Comparison of ENCODE assay signal across 10 mouse cellular contexts in genomic region chr11:98655076-98655475, GRCm38 (mm10). TPM values are rescaled to one million over a fixed set of nuclear protein-coding genes. Genes with fewer than 3 reads are reported as not detected.
DNase-seq lines count a peak whose midpoint lies in the region; ATAC-seq and TF ChIP-seq lines count a peak whose summit lies in the region.
"Not testable (repeated sequence)": the region's sequence is repeated elsewhere in the genome, so short reads cannot be mapped to it uniquely, and the experiment has no call there.
"Had no signal": no experiment of that assay in that cellular context is flagged by ENCODE, and none has a peak within 500 bp of the region (broad histone marks: within the 10 kb centered on the region; RNA-seq: fewer than 3 reads in every experiment).

No protein-coding gene starts in this region.

- peak; percentile 85 for TF ChIP-seq RAD21 in MEL (IDR thresholded peaks at IDR 0.05; ENCODE audit: low read depth, low read length)

- H3K27ac ChIP-seq in MEL (ENCODE audit: control insufficient read depth, low read depth, low read length); forebrain, postnatal 0 days (ENCODE audit: low read depth, low read length); hindbrain, embryonic 14.5 days: not testable (repeated sequence)

- ATAC-seq in forebrain, postnatal 0 days; hindbrain, embryonic 14.5 days (ENCODE audit: low FRiP score): not testable (repeated sequence)

- H3K9ac ChIP-seq in MEL (ENCODE audit: control insufficient read depth, low read depth, low read length, poor library complexity, severe bottlenecking); forebrain, postnatal 0 days; hindbrain, embryonic 14.5 days: not testable (repeated sequence)

- H3K4me3 ChIP-seq in MEL (ENCODE audit: control insufficient read depth in 1 of 2, insufficient read depth in 1 of 2, low read depth in 2 of 2, low read length in 2 of 2); forebrain, postnatal 0 days (ENCODE audit: low read depth, low read length); hindbrain, embryonic 14.5 days (replicated peaks; ENCODE audit: low read length): not testable (repeated sequence)

- peaks cover 3 to 19% of the 10 kb centered on the region in 2 experiments for H3K27me3 ChIP-seq in MEL (ENCODE audit: control insufficient read depth in 1 of 2, insufficient read depth in 2 of 2, low read length in 2 of 2)
- H3K27me3 ChIP-seq in forebrain, postnatal 0 days (ENCODE audit: insufficient read depth, low read length); hindbrain, embryonic 14.5 days (ENCODE audit: control insufficient read depth, insufficient read depth, low read length): not testable (repeated sequence)

- H3K36me3 ChIP-seq in MEL (ENCODE audit: control insufficient read depth in 1 of 2, insufficient read depth in 2 of 2, low read length in 2 of 2); forebrain, postnatal 0 days (ENCODE audit: insufficient read depth); hindbrain, embryonic 14.5 days (replicated peaks; ENCODE audit: control insufficient read depth, insufficient read depth): not testable (repeated sequence)

- H3K4me2 ChIP-seq in forebrain, postnatal 0 days (ENCODE audit: low read depth); hindbrain, embryonic 14.5 days (replicated peaks): not testable (repeated sequence)

- peak; percentile 64 to 88 (median 87) for TF ChIP-seq CTCF in MEL (IDR thresholded peaks at IDR 0.05 in 2 of 3, conservative IDR thresholded peaks at IDR 0.05 in 1 of 3; ENCODE audit: control insufficient read depth in 1 of 3, insufficient read depth in 1 of 3, low read depth in 2 of 3, low read length in 3 of 3, poor library complexity in 1 of 3, severe bottlenecking in 1 of 3)
- TF ChIP-seq CTCF in forebrain, postnatal 0 days (IDR thresholded peaks at IDR 0.05; ENCODE audit: low read depth), result peak; percentile 63

- 9% methylated on average over 6 of the region's 7 CpGs for WGBS in forebrain, postnatal 0 days
- WGBS in hindbrain, embryonic 14.5 days, result 18% methylated on average over 7 of the region's 7 CpGs

- DNase-seq in MEL (ENCODE audit: low read depth, low spot score), result peak; percentile 77
- peak; percentile 40 for DNase-seq in c-Kit-positive CD71-positive TER-119-positive erythroid progenitor cells, embryonic 14.5 days (ENCODE audit: low spot score)
- DNase-seq in forebrain, postnatal 0 days, result peak; percentile 21
- DNase-seq in hindbrain, embryonic 14.5 days (ENCODE audit: low spot score), result peak; percentile 38
- DNase-seq in layer of hippocampus, postnatal 10 days (ENCODE audit: low spot score in 2 of 2), result peak; percentile 21
- DNase-seq in lung, postnatal 36 days, result peak; percentile 72
- peak; percentile 32 for DNase-seq in right cerebral cortex, postnatal 14 days
- peak; percentile 51 to 55 for DNase-seq in thymus, postnatal 36 days

- not testable (repeated sequence) for H3K4me1 ChIP-seq in MEL (ENCODE audit: control insufficient read depth in 1 of 2, insufficient read depth in 2 of 2, low read length in 2 of 2); forebrain, postnatal 0 days (ENCODE audit: insufficient read depth); hindbrain, embryonic 14.5 days (replicated peaks; ENCODE audit: control insufficient read depth, insufficient read depth, low read length)

- not testable (repeated sequence) for TF ChIP-seq EP300 in MEL (IDR thresholded peaks at IDR 0.05; ENCODE audit: low read depth in 1 of 2, low read length in 2 of 2)

- not testable (repeated sequence) for H3K79me2 ChIP-seq in MEL (ENCODE audit: control insufficient read depth, insufficient read depth, low read length, poor library complexity)

- not testable (repeated sequence) for TF ChIP-seq POLR2A in MEL (IDR thresholded peaks at IDR 0.05; ENCODE audit: control insufficient read depth in 1 of 2, insufficient read depth in 1 of 2, low read depth in 1 of 2, low read length in 2 of 2, poor library complexity in 1 of 2)

- not testable (repeated sequence) for H3K9me3 ChIP-seq in MEL (replicated peaks; ENCODE audit: insufficient read depth, low read length); forebrain, postnatal 0 days (ENCODE audit: low read length); hindbrain, embryonic 14.5 days (ENCODE audit: control insufficient read depth, low read length)

TF ChIP-seq in MEL, 35 proteins besides CTCF, POLR2A, EP300 and RAD21:
- TF ChIP-seq ELF1 (IDR thresholded peaks at IDR 0.05; ENCODE audit: low read depth, low read length), result peak; percentile 95
- TF ChIP-seq SMC3 (IDR thresholded peaks at IDR 0.05; ENCODE audit: low read depth, low read length), result peak; percentile 82
- TF ChIP-seq RCOR1 (IDR thresholded peaks at IDR 0.05; ENCODE audit: low read depth, low read length), result peak; percentile 40; the same call in 1 of the 2 replicates
- 0 out of 2 replicates have a peak, but pooled peaks have one; percentile 36 for TF ChIP-seq BHLHE40 (IDR thresholded peaks at IDR 0.05; ENCODE audit: borderline replicate concordance, low read depth, low read length)
- 0 out of 2 replicates have a peak, but pooled peaks have one; percentile 17 for TF ChIP-seq TCF12 (IDR thresholded peaks at IDR 0.05; ENCODE audit: low read depth, low read length)
- peak; percentile 53; the same call in 1 of the 2 replicates for TF ChIP-seq HCFC1 (IDR thresholded peaks at IDR 0.05; ENCODE audit: low read depth, low read length)
- TF ChIP-seq SIN3A (IDR thresholded peaks at IDR 0.05; ENCODE audit: low read length), result peak; percentile 47; the same call in 1 of the 2 replicates
- peak; percentile 80 for TF ChIP-seq ZC3H11A (IDR thresholded peaks at IDR 0.05; ENCODE audit: low read depth, low read length)

RNA-seq across cellular contexts. Expression of gene Gsdma2, which starts 8.5 kb away (rescaled TPM):
- total RNA-seq in MEL (2012; rRNA removed), result not detected in 2 replicates
- not detected for polyA plus RNA-seq in MEL (2012; ENCODE audit: insufficient read depth in 1 of 2, insufficient read length in 2 of 2, low read depth in 1 of 2, low replicate concordance in 2 of 2, missing spikeins in 1 of 2)
- not detected in 2 replicates for total RNA-seq in forebrain, postnatal 0 days (2014; rRNA removed)
- 0.11 TPM in 1 of 2 replicates, not detected in the other for polyA plus RNA-seq in forebrain, postnatal 0 days (2015; fragmentation: Nextera tagmentation; extraction: Ambion mirVana)
- not detected in 2 replicates for polyA plus RNA-seq in hindbrain, embryonic 14.5 days (2014; fragmentation: Nextera tagmentation; extraction: Ambion mirVana)
- not detected for total RNA-seq in layer of hippocampus, postnatal 10 days (2021)
- total RNA-seq: left cerebral cortex, postnatal 14 days had no signal
- polyA plus RNA-seq: neural tube, embryonic 14.5 days had no signal

RNA-seq across cellular contexts. Expression of gene Gsdma, which starts 9.1 kb away (rescaled TPM):
- 0.23 and 0.62 TPM in 2 replicates for total RNA-seq in MEL (2012; rRNA removed)
- polyA plus RNA-seq in MEL (2012; ENCODE audit: insufficient read depth in 1 of 2, insufficient read length in 2 of 2, low read depth in 1 of 2, low replicate concordance in 2 of 2, missing spikeins in 1 of 2), result 1 to 10 TPM in 1 of 2 experiments, not detected in 1; 1.2 TPM
- not detected in 2 replicates for total RNA-seq in forebrain, postnatal 0 days (2014; rRNA removed)
- 0.15 TPM in 1 of 2 replicates, not detected in the other for polyA plus RNA-seq in forebrain, postnatal 0 days (2015; fragmentation: Nextera tagmentation; extraction: Ambion mirVana)
- polyA plus RNA-seq in hindbrain, embryonic 14.5 days (2014; fragmentation: Nextera tagmentation; extraction: Ambion mirVana), result not detected in 2 replicates
- not detected for total RNA-seq in layer of hippocampus, postnatal 10 days (2021)
- total RNA-seq: left cerebral cortex, postnatal 14 days had no signal
- polyA plus RNA-seq: neural tube, embryonic 14.5 days had no signal

RNA-seq across cellular contexts. Expression of gene Psmd3, which starts 27.3 kb away (rescaled TPM):
- total RNA-seq in MEL (2012; rRNA removed), result 350 and 385 TPM in 2 replicates
- 100 to 1,000 TPM; 214 to 417 TPM for polyA plus RNA-seq in MEL (2012; ENCODE audit: insufficient read depth in 1 of 2, insufficient read length in 2 of 2, low read depth in 1 of 2, low replicate concordance in 2 of 2, missing spikeins in 1 of 2)
- 83.8 and 113 TPM in 2 replicates for total RNA-seq in forebrain, postnatal 0 days (2014; rRNA removed)
- 183 and 202 TPM in 2 replicates for polyA plus RNA-seq in forebrain, postnatal 0 days (2015; fragmentation: Nextera tagmentation; extraction: Ambion mirVana)
- 130 and 141 TPM in 2 replicates for polyA plus RNA-seq in hindbrain, embryonic 14.5 days (2014; fragmentation: Nextera tagmentation; extraction: Ambion mirVana)
- 100 to 1,000 TPM; 127 to 130 TPM for total RNA-seq in layer of hippocampus, postnatal 10 days (2021)

RNA-seq across cellular contexts. Expression of gene Gsdma3, which starts 28.9 kb away (rescaled TPM):
- not detected in 2 replicates for total RNA-seq in MEL (2012; rRNA removed)
- polyA plus RNA-seq in MEL (2012; ENCODE audit: insufficient read depth in 1 of 2, insufficient read length in 2 of 2, low read depth in 1 of 2, low replicate concordance in 2 of 2, missing spikeins in 1 of 2), result not detected
- not detected in 2 replicates for total RNA-seq in forebrain, postnatal 0 days (2014; rRNA removed)
- polyA plus RNA-seq in forebrain, postnatal 0 days (2015; fragmentation: Nextera tagmentation; extraction: Ambion mirVana), result not detected in 2 replicates
- polyA plus RNA-seq in hindbrain, embryonic 14.5 days (2014; fragmentation: Nextera tagmentation; extraction: Ambion mirVana), result not detected in 2 replicates
- total RNA-seq in layer of hippocampus, postnatal 10 days (2021), result under 1 TPM in 1 of 2 experiments, not detected in 1; 0.50 TPM
- polyA plus RNA-seq: neural tube, embryonic 14.5 days had no signal

RNA-seq across cellular contexts. Expression of gene Gm12355, which starts 29.6 kb away (rescaled TPM):
- total RNA-seq in MEL (2012; rRNA removed), result 2.1 and 3.4 TPM in 2 replicates
- under 1 TPM in 1 of 2 experiments, not detected in 1; 0.58 TPM for polyA plus RNA-seq in MEL (2012; ENCODE audit: insufficient read depth in 1 of 2, insufficient read length in 2 of 2, low read depth in 1 of 2, low replicate concordance in 2 of 2, missing spikeins in 1 of 2)
- total RNA-seq in forebrain, postnatal 0 days (2014; rRNA removed), result 0.29 TPM in 1 of 2 replicates, not detected in the other
- 0.68 and 0.98 TPM in 2 replicates for polyA plus RNA-seq in forebrain, postnatal 0 days (2015; fragmentation: Nextera tagmentation; extraction: Ambion mirVana)
- polyA plus RNA-seq in hindbrain, embryonic 14.5 days (2014; fragmentation: Nextera tagmentation; extraction: Ambion mirVana), result 0.20 and 0.80 TPM in 2 replicates
- total RNA-seq in layer of hippocampus, postnatal 10 days (2021), result 10 to 100 TPM; 14.1 to 17.2 TPM

Comparison
In these comparisons a context has a peak if more than half of its experiments do, and no peak if none do; other contexts are left out.
1. DNase-seq: peak in every context shown above with its lines; median percentile 77 in MEL; 72 in lung, postnatal 36 days; 53 in thymus, postnatal 36 days; 40 in c-Kit-positive CD71-positive TER-119-positive erythroid progenitor cells, embryonic 14.5 days; 38 in hindbrain, embryonic 14.5 days; 32 in right cerebral cortex, postnatal 14 days; 21 in forebrain, postnatal 0 days; 21 in layer of hippocampus, postnatal 10 days.